Mouse (Mus musculus) ovary, adult 2 months (tissue): ENCODE data around the gene Neil1. TPM values are rescaled to one million over a fixed set of nuclear protein-coding genes. Genes with fewer than 3 reads are reported as not detected.

Experiments used
- polyA plus RNA-seq: library from polyadenylated mRNA; depleted of rRNA; stranded (reverse); fragments of >200 nt; gene quantifications from 2 replicates; pipeline ENCODE4 v1.2.3, GENCODE M21; 2012; rRNA removed

Gene Neil1
- polyA plus RNA-seq = 10.7 and 13.0 TPM in 2 replicates

GRCm38 (mm10) chr9:57148144-57148878, at the start of gene Neil1:
Neil1 (minus strand) TSS chr9:57148305.

GRCm38 (mm10) chr9:57158013-57158470, 9.9 kb upstream of the Neil1 start, which contains the start of gene Commd4:
Commd4 (minus strand) TSS chr9:57158331.

GRCm38 (mm10) chr9:57130577-57131433, 17.3 kb downstream of the Neil1 start, which contains the start of gene Man2c1:
Man2c1 (plus strand) TSS chr9:57130690.

Other genes starting within 250 kb of the Neil1 start
- gene Snx33, start 219.9 kb downstream of the Neil1 start, polyA plus RNA-seq = 19.8 and 22.8 TPM in 2 replicates
- gene Imp3, start 210.8 kb downstream of the Neil1 start, polyA plus RNA-seq = 465 and 661 TPM in 2 replicates
- 4.2 and 5.4 TPM in 2 replicates for gene Snupn, start 197.4 kb downstream of the Neil1 start, polyA plus RNA-seq
- 34.9 and 76.3 TPM in 2 replicates for gene Ptpn9, start 153.4 kb downstream of the Neil1 start, polyA plus RNA-seq
- 65.5 and 198 TPM in 2 replicates for gene Sin3a, start 76.3 kb downstream of the Neil1 start, polyA plus RNA-seq
- gene Man2c1, start 17.6 kb downstream of the Neil1 start, polyA plus RNA-seq = 386 and 391 TPM in 2 replicates
- 211 and 215 TPM in 2 replicates for gene Commd4, start 10.0 kb upstream of the Neil1 start, polyA plus RNA-seq
- not detected in 2 replicates for gene Trcg1, start 88.3 kb upstream of the Neil1 start, polyA plus RNA-seq
- 41.4 and 43.9 TPM in 2 replicates for gene 1700017B05Rik, start 114.3 kb upstream of the Neil1 start, polyA plus RNA-seq